Mouse (Mus musculus) brain, adult 2 months (tissue): ENCODE data around the gene Pmpca.

Experiments
- DNase-seq: peaks from one replicate; pipeline ENCODE4 v3.0.0; 2011; ENCODE audit warnings: low read depth, low spot score

Gene Pmpca

DNA sequence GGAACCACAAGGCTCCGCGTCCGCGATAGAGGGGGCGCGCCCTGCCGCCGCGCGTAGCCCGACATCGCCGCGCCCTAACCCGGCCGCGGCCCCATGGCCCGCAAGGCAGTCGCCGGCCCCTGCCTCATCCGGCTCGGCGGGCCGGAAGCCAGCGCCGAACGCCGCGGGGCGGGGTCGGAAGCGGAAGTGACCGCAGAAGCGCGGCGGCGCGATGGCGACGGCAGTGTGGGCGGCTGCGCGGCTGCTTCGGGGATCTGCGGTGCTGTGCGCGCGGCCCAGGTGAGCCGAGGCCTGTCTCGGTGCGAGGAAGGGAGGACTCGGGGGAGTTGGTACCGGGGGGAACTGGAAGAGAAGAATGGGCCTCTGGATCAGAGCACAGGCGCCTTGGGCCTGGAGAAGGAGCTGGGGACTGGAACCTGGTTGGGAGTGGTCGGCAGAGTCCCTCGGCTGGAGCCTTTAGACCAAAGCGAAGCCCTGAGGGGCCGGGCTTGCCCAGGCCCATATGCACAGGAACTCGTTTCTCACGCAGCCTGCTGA, at the start of gene Pmpca, which contains the start of gene Entr1:
Gene Pmpca, plus strand, starts transcription at position 186 of the 537 bp plus-strand sequence.
Gene Entr1, minus strand, starts transcription at position 163 of the 537 bp plus-strand sequence.
- DNase-seq: peak; percentile 92

DNA sequence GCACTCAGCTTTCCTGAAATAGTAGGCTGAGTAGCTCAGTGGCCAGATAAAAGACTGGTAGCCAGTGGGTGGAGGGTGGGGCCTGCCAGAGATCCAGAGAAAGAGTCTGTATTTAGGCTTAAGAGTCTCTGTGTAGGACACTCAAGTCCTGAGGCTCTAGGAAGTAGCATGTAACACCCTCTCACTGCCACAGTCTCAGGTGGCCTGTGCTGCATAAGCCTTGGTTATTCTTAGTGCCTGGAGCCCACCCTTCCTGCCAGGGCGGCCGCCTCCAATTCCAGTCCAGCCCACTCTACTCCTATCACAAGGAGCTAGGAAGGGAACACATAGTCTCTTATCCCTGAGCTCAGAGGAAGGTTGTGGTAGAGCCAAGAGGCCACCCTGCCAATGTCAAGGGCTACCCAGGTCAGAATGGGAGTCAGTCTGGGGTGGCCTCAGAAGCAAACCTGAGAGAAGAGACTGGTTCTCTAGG, 47.6 kb upstream of the Pmpca start:
- DNase-seq: peak; percentile 68

DNA sequence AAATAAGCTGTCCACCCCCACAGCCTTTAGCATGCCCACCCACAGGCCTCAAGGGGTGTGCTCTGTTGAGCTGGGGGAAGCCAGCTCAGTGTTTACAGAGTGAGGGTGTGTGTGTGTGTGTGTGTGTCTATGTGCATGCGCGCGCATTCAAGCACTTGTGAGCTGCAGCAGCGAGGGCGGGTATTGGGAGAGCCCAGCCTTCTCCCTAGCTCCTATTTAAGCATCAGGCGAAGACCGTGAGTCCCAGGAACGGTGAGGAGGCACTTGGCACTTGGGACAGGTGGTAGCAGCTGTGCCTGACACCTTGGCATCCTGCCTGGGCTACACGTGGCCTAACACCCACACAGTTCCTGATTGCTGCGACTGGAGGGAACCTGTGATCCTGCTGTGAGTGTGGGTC, 47.1 kb upstream of the Pmpca start:
- peak; percentile 96 for DNase-seq

DNA sequence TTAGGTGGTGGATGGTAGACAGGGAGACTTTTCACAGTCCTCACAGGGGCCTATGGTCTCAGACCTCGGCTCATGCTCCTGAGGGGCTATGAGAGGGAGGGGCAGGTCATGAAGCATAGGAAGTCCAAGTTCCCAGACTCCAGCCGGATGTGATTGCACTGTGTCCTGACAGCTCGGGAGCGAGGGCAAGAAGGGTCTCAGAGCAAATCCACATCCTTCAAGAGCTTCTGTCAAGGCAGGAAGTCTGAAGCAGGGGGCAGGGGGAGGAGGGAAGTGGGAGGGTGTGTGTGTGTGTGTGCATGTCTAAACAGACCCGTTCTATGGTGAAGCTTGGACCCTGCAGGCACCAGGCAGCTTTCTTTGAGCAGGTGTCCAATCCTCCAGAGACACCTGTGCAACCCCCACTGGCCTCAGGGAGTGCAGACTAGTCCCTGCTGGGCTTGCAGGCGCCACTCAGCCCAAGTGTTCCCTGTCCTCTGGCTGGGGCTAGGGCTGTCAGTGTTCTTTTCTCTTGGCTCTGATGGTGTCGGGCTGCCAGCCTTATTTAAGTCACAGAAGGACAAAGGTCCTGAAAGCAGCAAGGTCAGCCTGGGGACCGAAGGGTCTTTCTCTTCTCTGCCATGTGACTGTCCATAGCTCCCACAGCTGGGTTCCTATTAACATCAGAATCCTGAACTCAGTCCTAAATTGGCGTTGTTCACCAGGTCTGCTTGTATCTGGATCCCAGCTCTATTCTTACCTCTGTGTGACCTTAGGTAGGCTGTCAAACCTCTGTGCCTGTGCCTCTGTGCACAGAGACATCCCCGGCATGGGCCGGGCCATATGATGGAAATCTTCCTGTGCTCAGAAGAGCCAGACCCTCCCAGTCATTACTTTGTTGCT, 46.3 kb upstream of the Pmpca start:
- no peak for DNase-seq

DNA sequence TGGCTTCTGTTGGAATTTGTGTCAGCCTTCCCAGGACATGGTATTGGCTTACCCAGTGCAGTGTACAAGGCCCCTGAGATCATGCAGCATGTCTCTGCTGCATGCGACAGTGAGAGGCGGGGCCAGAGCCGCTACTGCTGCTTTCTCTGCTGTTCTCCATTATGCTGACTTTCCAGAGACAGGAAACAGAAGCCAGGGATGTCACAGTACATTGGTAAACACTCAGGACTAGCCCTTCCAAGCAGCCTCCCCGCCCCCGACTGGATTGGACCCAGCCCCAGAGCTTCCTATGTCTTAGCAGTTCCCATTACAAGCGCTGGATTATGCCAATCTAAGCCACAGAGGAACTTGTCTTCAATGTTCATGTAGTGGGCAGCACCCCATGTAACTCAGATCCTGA, 40.9 kb upstream of the Pmpca start:
- DNase-seq: peak; percentile 43

DNA sequence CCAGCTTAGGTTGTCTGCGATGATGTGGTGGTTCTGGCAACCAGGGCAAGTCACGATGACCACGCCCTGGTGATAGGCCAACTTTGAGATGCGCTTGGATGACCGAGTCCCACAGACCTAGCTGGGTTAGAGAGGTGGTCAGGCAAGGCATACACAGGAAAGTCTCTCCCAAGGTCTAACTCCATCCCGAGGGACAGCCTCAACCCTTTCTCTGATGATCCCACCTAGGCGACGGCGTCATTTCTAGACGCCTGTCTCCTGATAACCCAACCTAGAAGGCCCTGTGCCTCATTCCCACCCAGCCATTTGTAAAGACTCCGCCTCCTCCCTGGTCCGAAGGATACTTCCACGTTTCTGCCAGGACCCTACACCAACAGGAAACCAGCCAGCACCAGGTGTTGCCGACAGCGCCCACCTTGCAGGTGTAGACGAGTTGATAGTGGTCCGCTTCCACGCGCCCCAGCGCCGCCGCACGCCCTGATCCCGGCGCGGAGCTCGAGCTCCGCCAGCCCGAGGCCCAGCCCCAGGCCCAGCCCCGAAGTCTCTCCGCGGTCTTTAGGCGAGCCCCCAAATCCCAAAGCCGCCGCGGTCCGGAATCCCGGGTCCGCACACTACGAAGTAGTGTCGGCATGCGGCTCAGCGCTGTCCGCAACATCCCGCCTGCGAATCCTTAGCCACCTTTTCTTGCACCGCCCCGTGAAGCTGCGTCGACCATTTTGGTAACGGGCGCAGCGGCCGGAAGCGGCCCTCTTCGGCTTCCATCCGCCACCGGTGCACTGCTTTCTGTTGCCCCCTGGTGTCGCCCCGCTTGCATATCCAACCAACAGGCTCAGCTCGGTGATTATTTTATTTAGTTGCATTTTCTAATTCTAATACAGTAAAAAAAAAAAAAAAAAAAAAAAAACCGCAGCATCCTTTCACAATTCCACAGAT, 37.5 kb upstream of the Pmpca start, which contains the start of gene Dnlz:
Gene Dnlz, minus strand, starts transcription at position 753 of the 933 bp plus-strand sequence.
- peak; percentile 98 for DNase-seq

DNA sequence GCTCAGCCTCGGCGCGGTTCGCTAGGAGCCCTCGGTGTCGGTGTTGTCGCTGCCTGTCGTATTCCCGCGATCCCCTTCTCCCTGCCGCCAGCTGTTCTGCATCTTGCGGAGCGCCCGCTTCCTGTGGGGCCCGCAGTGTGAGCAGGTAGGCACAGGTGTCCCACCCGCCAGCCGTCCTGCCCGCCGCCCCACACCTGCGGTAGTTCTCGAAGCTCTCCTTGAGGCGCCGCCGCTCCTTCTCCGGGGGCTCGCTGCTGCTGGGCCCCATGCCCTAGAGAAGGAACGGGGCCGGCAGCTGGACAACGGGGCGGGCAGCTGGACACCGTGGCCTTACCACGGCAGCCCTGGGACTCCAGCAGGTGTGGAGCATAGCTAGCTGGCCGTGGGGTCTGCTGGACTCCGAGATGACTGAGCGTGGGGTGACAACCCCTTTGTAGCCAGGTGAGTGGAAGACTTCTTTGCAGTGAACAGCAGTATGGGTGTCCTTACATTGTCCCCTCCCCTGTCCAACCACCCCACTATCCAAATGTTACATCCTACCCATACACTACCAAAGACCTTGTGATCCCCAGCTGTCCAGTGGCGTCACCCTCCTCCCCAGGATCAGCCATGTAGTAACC, 36.7 kb upstream of the Pmpca start:
- no peak for DNase-seq

DNA sequence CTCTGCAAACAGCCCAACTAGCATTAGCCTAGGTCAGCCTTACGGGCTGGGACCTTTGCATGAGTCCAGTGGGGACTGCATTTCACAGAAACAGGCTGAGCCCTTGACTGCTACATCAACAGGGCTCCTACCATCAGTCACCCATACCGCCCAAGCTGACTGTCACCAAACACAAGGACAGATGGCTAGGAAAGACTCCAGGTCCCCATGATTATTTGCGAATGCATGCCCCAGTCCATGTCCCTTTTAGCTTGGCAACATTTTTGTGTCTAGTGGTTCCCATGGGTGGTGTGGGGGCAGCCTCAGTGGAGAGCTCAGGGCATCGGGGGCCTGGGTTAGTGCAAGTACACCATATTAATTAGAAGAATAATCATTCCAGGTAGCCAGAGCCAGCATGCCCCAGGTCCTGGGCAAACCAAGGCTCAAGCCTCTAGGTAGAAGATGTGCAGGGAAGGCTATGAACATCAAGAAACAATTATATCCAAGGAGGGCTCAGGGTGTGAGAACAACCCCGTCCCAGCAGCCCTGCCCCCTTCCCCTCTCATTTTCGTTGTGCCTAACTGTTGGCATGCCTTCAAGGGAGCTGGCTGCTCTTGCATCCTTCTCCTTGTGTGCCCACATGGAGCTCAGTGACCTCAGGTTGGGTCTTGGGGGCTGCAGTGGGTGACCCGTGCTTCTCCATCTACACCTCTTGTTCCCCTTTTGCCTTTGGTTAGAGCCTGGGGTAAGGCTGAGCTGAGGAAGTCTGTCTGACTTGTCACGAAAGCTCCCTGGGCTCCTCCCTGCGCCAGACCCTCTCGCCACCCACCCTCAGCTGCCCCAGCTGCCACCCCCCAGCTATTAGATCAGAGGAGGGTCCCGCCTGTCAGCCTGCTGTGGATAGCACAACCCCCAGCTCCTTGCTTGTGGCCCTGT, 35.8 kb upstream of the Pmpca start:
- DNase-seq: peak; percentile 68

DNA sequence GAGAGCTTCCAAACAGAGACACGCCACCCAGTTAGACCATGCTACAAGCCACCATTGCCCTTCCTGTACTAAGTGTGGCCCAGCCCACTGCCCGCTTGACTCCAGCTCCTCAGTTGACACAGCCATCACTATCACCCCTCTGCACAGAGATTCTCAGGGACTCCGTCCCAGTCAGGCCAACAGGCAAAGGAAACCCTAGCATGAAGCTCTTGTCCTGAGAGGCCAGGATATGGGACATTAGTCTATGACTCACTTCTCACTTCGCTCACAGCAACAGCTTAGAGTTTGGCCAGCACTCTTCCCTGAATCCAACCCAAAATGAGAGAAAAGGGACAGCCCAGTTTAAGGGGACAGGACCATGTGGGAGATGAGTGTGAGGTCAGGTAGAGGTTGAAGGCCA, 34.7 kb upstream of the Pmpca start:
- DNase-seq: no peak

DNA sequence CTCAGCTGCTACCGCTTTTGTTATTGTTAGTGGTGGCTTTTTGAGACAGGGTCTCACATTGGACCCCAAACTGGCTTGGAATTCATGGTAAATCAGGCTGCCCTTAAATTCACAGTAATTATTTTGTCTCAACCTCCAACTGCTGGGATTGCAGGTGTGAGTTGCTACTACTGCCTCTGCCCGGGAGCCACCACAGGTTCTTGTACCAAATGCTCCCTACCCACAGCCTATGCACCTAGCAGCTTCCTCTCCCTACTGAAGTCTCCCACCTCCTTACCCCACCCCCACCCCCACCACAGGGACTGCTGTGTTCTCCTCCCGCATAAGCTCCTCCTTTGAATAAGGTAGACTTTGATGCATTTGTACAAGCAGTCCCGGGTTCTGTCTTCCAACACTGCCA, 32.9 kb upstream of the Pmpca start:
- no peak for DNase-seq

DNA sequence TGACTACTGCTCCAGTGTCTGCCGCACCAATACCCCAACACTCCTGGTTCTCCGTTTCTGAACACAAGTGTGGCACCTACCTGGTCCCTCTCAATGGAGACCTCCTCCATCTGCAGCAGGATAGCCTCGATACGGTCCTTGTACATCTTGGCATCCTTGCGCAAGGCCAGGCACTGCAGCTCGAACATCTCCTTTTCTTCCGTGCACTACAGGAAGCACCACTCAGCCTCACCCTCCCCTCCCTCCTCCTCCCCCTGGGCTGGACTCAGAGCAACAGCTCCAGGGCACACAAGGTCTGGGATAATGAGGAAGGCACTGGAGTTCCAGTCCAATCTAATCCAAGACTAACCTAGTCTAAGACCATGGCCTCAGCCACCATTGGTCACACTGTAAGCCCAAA, 32.5 kb upstream of the Pmpca start:
- DNase-seq: peak; percentile 7

DNA sequence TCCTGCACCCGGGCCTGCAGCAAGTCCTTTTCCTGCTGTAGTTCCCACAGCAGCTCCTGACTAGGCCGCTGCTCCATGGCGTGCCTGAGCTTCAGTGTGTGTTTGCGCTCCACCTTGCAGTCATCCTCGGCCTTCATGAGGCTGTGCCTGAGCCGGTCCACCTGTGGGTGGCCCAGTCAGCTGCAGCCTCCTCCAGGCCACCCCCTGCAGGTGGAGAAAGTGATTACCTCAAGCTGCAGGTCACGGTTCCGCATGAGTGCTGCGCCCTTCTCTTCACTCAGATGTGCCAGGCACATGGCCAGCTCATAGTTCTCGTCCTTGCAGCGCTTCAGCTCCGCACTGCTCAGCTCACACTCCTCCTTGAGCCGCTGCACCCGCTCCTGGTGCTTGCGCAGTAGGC, 31.7 kb upstream of the Pmpca start:
- peak; percentile 56 for DNase-seq

DNA sequence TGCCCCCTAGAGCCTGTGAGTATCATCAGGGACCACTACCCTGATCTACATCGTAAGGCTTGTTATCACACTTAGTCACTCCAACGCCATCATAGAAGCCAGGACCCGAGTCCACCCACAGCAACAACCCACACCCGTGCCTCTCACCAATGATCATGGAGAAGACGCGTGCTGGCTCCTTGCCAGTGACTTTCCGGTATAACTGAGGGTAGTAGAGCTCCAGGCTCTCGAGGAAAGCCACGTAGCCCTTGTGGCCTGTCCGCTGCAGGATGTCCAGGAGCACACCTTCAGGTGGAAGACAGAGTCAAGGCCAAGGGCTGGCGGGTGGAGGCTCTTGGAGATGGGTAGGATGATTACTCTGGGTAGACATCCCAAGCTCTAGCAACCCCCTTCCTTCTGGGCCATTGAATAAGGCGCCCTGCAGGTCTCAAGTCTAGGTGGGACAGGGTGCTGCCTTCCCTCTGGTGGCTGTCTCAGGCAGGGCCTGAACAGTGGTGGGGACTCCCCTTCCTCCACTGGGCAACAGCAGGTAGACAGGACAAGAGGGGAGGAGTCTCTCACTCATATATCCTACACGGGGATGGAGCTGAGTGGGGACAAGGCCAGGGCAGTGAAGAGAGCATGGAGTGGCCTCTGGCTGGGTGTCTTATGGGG, 30.3 kb upstream of the Pmpca start:
- DNase-seq: no peak

DNA sequence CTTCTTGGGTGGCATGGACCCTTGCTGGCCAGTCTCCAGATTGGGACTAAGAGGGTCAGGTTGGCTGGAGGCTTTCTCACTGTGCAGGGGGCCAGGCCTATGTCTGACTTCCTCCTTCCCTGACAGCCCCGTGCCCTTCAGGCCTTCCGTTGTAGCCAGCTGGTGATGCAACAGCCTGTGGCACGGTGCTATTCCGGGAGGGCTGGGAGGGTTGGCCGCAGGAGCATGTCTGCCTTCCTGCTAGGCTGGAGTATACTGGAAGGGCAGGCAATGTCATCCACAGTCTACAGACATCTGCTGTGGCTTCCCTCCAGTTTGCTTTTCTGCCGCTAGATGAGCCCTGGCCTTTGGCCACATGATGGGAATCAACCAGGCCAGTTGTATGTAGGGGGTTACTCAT, 29.2 kb upstream of the Pmpca start:
- peak; percentile 58 for DNase-seq

DNA sequence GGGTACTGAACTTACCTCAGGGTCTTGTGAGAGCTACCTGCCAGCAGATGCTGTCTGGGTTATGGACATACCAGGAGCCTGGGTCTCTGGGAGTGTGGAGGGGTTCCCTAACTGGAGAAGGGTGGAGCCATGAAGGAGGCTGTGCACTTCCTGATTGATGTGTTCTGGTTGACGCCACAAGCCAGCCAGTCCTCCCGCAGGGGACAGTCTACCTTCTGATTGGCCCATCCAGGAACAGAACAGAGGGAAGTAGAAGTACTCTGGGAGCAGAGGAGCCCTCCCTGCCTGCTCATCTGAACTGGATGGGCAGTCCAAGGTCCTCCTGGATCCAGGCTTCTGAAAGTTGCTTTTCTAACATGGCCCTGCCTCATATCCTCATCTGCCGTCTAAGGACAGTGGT, 28.4 kb upstream of the Pmpca start, which contains the start of gene Card9:
Gene Card9, minus strand, starts transcription at position 147 of the 400 bp plus-strand sequence.
- no peak for DNase-seq

DNA sequence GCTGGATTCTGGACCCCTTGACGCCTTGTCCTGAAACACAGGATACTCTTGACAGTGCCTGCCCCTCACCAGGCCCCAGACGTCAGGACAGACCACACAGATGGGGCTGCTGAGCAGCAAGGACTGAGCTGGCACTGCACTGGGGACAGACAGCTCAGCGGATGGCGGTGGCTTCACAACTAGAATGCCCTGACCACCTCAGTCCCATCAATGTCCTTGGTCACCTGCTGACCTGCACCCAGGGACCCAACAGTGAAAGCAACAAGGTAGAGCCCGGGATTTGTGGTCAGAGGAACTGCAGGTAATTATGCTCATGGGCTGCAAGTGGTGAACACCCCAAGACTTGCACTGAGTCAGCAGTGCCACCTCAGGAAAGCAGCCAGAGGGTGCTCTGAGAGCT, 26.1 kb upstream of the Pmpca start:
- DNase-seq: no peak

DNA sequence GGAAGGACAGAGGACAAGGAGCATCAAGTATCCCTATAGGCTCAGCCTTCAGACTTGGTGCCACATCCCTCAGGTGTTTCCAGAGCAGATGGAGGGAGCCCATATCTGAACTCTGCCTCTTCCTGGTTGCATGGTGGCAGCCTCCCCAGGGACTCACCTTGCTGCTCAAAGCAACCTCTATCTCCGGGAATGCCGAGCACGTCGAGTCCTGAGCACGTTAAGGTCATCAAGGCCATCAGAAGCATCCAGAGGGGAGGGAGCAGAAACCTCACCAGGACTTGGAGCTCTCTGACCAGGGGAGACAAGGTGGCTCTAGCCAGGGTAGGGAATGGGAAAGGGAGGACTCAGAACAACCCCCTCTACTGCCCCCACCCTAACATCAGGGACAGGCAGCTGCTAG, 25.7 kb upstream of the Pmpca start:
- DNase-seq: no peak

DNA sequence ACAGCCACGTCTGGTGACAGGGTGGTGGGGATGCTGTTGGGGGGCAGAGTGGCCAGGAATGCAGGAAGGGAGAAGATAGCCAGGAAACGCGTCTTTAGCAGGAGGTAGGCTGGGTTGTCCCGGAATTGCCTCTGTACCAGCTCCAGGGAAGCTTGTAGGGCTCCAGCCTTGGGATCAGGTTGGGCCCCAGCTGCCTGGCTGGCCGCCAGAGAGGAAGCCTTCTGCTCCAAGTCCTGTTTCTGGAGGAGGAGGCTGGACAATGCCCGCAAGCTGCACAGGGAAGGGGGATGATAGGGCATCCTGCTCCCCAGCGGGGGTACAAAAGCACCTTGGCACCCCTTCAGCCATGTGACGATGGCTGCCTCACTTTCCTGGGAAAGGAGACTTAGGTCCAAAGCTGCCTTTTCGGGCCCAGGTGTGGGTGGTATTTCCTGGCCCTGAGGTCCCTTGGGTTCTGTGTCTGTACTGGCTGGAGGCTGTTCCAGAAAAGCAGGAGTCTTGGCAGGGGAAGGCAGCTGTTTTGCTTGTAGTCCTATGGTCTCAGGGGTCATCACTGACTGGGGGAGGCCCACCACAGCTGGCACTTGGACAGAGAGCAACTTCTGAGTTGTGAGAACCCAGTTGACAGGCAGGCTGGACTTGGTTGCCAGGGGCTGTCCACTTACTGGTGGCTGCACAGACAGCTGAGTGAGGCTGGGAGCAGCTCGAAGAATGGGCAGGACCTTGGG, 24.2 kb upstream of the Pmpca start:
- DNase-seq: peak; percentile 62

DNA sequence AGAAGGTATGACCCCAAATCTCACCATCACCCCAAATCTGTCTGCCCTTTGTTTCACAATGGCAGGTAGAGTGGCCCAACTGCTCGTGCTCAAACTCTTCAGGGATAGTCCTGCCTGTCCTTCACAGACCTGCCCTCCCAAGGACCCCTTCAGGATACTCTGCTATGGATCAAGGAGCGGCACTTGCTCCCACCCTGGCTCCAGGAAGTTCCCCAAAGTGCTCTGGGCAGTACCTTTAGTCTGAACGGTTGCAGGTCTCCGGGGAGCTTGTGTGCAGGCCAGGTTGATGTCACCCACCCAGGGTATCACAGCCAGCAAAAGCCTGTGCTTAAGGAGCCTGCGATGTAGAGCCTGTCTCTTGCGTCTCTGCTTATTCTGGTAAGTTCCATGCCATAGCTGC, 21.2 kb upstream of the Pmpca start:
- no peak for DNase-seq
